Mouse (Mus musculus) brain, embryonic 14.5 days (tissue): ENCODE data around the gene Comp.

ENCODE experiments used
- CTCF ChIP-seq: fragments of 200-500 bp; IDR thresholded peaks from 2 replicates; pipeline ENCODE4 v1.5.1; 2012; ENCODE audit warnings: inconsistent platforms, mild to moderate bottlenecking, moderate library complexity, borderline replicate concordance; ENCODE audit not compliant: insufficient read depth, insufficient read length; ENCODE audit errors: extremely low read depth
- POLR2A ChIP-seq: fragments of 200-500 bp; IDR thresholded peaks from 2 replicates; pipeline ENCODE4 v1.6.1; 2012; ENCODE audit warnings: mild to moderate bottlenecking, inconsistent platforms, borderline replicate concordance; ENCODE audit not compliant: poor library complexity, insufficient read depth, insufficient read length, severe bottlenecking; ENCODE audit errors: extremely low read depth

GRCm38 (mm10) chr8:70366588-70366987 lies 6.8 kb upstream of the Comp start:
- TF ChIP-seq POLR2A, result no peak
- TF ChIP-seq CTCF, result no peak
